Mouse (Mus musculus): Measurements from ENCODE around the gene Efnb2. TPM values are rescaled to one million over a fixed set of nuclear protein-coding genes. Genes with fewer than 3 reads are reported as not detected.
A peak's percentile ranks its signal among the peaks of the same experiment; 100 is the strongest.

The Efnb2 gene
- polyA plus RNA-seq, 1 experiment from 2014 or later: 48.9 TPM

DNA sequence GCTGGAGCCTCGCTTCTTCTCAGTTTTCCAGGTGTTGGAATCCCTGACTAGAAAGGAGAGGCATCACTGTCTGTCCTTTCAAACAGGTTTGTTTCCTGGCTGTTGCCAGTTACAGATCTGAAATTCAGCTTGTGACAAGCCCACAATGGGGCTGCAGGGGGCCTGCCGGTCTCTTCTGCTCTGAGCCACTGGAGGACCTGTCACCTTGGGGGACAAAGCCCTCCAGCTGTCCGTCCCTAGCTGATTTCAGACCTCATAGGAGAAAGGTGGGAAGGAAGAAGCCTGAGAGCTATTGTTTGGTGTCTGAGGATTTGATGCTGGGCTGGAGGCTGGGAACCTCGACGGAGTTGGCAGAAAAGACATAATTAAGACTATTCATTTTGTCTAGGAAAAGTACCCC lies 88.8 kb downstream of the Efnb2 start:
- Histone ChIP-seq H3K27ac (ENCODE audit: low read depth, low read length) (no peak overlapping the region), H3K4me2 (ENCODE audit: low read length) (no peak overlapping the region), H3K4me3 (ENCODE audit: low read depth, low read length) (no peak overlapping the region), H3K9me3 (replicated peaks; ENCODE audit: control insufficient read depth, low read length) (no peaks in the 10 kb centered on the region), H3K36me3 (ENCODE audit: control insufficient read depth, insufficient read depth, low read length) (no peaks in the 10 kb centered on the region), H3K9ac (ENCODE audit: low read length) (no peak overlapping the region), H3K27me3 (replicated peaks; ENCODE audit: control insufficient read depth, insufficient read depth, low read length) (no peaks in the 10 kb centered on the region), H3K4me1 (ENCODE audit: control insufficient read depth, insufficient read depth, low read length) (peaks cover 12% of the 10 kb centered on the region)
- DNase-seq (ENCODE audit: low spot score) (no peak), ATAC-seq (no peak)
- 18% methylated on average over 5 of the region's 5 CpGs for WGBS

DNA sequence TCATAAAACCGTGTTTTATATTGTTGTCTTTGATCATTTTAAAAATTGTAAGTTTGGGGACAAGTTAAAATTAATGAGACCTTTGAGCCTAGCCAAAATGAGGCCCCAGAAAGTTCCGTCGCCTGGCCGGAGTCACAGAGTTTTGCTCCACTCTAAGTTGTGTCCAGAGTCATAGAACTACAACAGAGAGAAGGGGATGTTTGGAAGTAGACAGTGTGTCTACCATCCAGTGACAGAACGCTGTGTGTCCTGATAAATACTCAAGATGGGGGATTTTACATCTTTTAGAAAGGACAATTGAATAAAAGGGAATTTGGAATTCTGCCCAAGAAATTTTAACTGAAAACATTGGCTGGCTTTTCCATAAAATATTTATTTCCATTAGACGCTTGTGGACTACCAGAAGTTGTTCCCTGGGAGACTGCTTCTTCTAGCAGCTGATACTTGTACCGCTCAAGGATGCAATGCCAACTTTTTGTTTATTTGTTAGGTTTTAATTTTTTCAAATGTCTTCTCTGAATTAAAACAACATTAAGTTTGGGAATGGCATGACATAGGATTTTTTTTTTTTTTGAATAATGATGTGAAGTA lies 89.3 kb downstream of the Efnb2 start:
- no peaks in the 10 kb centered on the region for H3K36me3 ChIP-seq (ENCODE audit: control insufficient read depth, insufficient read depth, low read length)
- H3K4me3 ChIP-seq (ENCODE audit: low read depth, low read length): no peak overlapping the region
- no peak overlapping the region for H3K9ac ChIP-seq (ENCODE audit: low read length)
- H3K9me3 ChIP-seq (replicated peaks; ENCODE audit: control insufficient read depth, low read length): no peaks in the 10 kb centered on the region
- no peak overlapping the region for H3K27ac ChIP-seq (ENCODE audit: low read depth, low read length)
- 90% methylated on average over 7 of the region's 7 CpGs for WGBS
- no peaks in the 10 kb centered on the region for H3K27me3 ChIP-seq (replicated peaks; ENCODE audit: control insufficient read depth, insufficient read depth, low read length)
- peaks cover 12% of the 10 kb centered on the region for H3K4me1 ChIP-seq (ENCODE audit: control insufficient read depth, insufficient read depth, low read length)
- ATAC-seq (no peak), DNase-seq (ENCODE audit: low spot score) (no peak)
- no peak overlapping the region for H3K4me2 ChIP-seq (ENCODE audit: low read length)

DNA sequence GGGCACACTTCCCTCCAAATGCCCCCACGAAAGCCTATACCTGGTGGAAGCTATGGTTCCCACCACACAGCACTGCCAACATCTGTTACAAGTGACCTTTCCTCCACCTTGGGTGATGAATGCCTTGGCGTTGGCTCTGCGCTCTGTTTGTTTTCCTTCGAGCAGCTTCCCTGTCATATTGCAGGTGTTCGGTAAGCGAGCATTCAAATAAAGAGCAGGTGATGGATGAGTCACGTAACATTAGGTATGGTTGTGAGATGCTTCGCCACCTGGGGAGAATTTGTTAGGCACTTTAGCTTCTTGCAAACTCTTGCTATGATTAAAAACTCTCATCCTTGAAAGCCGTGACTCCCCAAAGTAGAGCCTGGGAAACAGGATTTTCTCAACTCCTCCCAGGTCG lies 91.8 kb downstream of the Efnb2 start:
- no peak overlapping the region for H3K4me2 ChIP-seq (ENCODE audit: low read length)
- ATAC-seq: no peak
- no peaks in the 10 kb centered on the region for H3K36me3 ChIP-seq (ENCODE audit: control insufficient read depth, insufficient read depth, low read length)

DNA sequence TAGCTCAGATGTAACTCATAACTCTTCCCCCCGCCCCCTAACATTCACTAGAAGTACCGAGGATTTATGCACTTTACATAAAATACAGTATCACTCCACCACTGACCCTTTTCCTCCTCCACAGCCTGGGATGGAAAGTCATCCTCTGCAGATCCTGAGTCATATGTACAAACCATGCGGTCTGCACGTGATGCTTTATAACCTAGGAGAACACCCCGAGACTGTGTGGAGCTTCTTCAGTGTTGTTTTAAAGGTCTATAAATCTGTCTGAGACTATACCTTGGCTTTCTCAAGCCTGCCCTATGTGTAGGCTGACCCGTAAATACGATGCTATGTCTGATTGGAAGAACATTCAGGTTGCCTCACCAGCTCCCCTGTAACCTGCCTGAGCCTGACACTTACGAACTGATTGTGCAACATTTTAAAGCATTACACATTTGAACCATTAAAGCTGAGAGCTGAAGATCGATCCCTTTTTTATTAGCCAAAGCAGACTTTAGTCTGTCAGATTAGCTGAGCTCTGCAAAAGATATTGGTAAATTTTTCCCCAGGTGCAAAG lies 92.7 kb downstream of the Efnb2 start:
- Histone ChIP-seq H3K9ac (ENCODE audit: low read length) (no peak overlapping the region), H3K27ac (ENCODE audit: low read depth, low read length) (no peak overlapping the region), H3K4me2 (ENCODE audit: low read length) (no peak overlapping the region), H3K4me3 (ENCODE audit: low read depth, low read length) (no peak overlapping the region), H3K36me3 (ENCODE audit: control insufficient read depth, insufficient read depth, low read length) (no peaks in the 10 kb centered on the region), H3K9me3 (replicated peaks; ENCODE audit: control insufficient read depth, low read length) (no peaks in the 10 kb centered on the region), H3K27me3 (replicated peaks; ENCODE audit: control insufficient read depth, insufficient read depth, low read length) (no peaks in the 10 kb centered on the region), H3K4me1 (ENCODE audit: control insufficient read depth, insufficient read depth, low read length) (peaks cover 3% of the 10 kb centered on the region; the same call in 1 of the 2 replicates)
- ATAC-seq (no peak), DNase-seq (ENCODE audit: low spot score) (no peak)
- WGBS: 95% methylated on average over 9 of the region's 9 CpGs

More for the DNA sequence above, 91.8 kb downstream of the Efnb2 start:
- no peak for DNase-seq (ENCODE audit: low spot score)
- Histone ChIP-seq H3K9me3 (replicated peaks; ENCODE audit: control insufficient read depth, low read length) (no peaks in the 10 kb centered on the region), H3K4me3 (ENCODE audit: low read depth, low read length) (no peak overlapping the region), H3K27me3 (replicated peaks; ENCODE audit: control insufficient read depth, insufficient read depth, low read length) (no peaks in the 10 kb centered on the region), H3K9ac (ENCODE audit: low read length) (no peak overlapping the region), H3K27ac (ENCODE audit: low read depth, low read length) (no peak overlapping the region), H3K4me1 (ENCODE audit: control insufficient read depth, insufficient read depth, low read length) (peaks cover 3% of the 10 kb centered on the region; the same call in 1 of the 2 replicates)
- 90% methylated on average over 10 of the region's 10 CpGs for WGBS

Small RNA genes within 50 kb of the gene (microRNA-seq; reads per million reads assigned to microRNA genes)
- gene Mir7654: 3.7 reads per million, percentile 21 among the genes with 10 or more reads in this experiment

Other genes with a start within 250 kb of the Efnb2 start
- gene Arglu1, start 29.3 kb upstream of the Efnb2 start, polyA plus RNA-seq (2014; fragmentation: Nextera tagmentation; extraction: Ambion mirVana): 114 and 135 TPM in 2 replicates

All from forebrain, embryonic 14.5 days (tissue).